Mouse (Mus musculus): ENCODE measurements at regions not wholly inside any gene's neighbourhood (a gene's known extent, or its start where the extent isn't known, plus 50 kb on each side); places are given as distances from the start of the nearest gene placed in this dataset.

DNA sequence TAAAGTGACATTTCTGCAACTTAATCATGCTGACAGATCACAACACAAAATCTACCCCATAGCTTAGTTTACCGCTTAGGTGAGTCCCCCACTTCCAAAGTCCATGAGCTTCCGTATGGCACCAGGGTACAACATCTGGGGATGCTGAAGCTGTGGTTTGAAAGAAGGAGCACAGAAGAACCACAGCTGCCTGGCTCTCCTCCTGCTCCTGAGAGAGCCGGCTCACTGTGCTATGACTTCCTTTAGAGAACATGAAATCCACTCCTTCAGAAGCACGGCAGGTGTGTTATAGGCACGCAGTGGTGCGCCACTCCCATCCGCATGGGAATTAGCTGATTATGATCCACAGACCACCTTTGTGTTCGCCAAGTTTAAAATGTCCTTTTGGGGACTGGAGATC, 69.7 kb upstream of the Atl2 start:
- no peak for TF ChIP-seq CHD2 (IDR thresholded peaks at IDR 0.05; ENCODE audit: low read depth, low read length)
- no peak for TF ChIP-seq MAFK (IDR thresholded peaks at IDR 0.05; ENCODE audit: insufficient read depth, low read depth, low read length)
